Mouse (Mus musculus) left cerebral cortex, adult 8-10 months (tissue): ENCODE results near the gene Tmem239. TPM values are rescaled to one million over a fixed set of nuclear protein-coding genes. Genes with fewer than 3 reads are reported as not detected.

Source experiments
- DNase-seq, 2 experiments: peaks; one replicate each; pipeline ENCODE4 v3.0.0; 2022; ENCODE audit warnings: low spot score in 2 of 2
- total RNA-seq, 4 experiments: library from RNA; stranded (reverse); gene quantifications; 2 replicates each; pipeline ENCODE4 v1.2.4; 2022

Gene Tmem239
- total RNA-seq, 4 experiments from 2014 or later = not detected

DNA sequence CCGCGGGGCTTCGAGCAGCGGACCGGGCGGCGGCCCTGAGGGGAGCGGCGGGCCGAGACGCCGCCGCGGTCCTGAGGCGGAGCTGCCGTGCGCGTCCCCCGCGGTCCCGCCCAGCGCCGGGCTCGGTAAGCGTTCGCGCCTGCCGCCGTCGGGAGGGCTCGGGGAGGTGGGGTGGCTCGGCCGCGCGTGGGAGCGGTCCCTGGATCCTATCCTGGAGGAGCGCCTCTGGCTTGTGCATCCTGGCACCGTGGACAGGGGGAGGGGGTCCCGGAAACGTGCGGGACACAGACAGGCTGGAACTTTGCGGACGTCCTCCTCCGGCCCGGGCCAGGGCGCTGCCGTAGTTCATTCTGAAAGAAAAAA is 44.1 kb downstream of the Tmem239 start:
- DNase-seq = peak; percentile 58 to 72

DNA sequence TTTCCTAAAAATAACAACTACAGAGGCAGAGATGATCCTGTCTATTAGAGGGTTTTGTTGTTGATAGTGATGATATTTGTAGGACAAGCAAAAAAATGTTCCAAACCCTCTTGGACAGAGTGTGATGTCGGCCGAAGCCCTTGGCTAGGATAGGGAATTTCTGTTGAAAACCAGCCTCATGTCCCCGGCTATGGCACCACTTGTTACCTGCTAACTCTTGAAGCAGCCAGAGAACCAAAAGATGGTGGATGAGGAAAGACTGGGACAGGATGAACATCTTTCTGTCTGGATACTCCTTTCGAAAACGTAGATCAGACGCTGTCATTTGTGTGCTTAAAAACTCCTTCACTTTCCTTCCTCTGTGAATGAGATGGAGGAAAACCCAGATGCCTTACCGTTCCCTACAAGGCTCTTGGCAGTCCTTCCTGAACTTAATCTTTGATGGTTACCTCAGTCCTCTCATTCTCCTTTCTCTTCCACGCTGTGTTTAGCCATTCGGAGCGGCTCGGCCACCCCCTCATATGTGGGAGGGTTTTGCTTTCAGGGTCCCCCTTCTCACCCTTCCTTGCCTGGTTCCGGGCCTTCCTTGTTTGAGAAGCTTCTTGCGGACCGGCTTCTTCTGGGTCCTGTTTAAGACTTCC is 44.9 kb downstream of the Tmem239 start:
- no peak for DNase-seq

DNA sequence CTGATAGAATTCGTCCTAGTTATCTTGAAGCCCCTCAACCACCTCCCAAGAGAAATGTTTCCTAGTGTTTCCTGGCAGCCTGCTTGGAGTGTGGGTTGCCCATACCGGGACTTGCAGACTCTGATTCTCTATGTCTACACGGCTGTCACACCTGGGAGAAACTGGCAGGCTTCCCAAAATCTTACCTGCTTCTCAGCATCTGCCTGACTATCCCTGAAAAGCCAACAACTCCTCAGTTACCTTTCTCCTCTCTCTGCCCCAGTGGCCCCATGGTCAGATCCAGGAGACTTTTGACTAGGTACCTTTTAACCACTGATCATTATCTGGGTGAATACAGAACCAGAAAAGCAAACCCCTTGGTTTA is 45.4 kb downstream of the Tmem239 start:
- DNase-seq = no peak

DNA sequence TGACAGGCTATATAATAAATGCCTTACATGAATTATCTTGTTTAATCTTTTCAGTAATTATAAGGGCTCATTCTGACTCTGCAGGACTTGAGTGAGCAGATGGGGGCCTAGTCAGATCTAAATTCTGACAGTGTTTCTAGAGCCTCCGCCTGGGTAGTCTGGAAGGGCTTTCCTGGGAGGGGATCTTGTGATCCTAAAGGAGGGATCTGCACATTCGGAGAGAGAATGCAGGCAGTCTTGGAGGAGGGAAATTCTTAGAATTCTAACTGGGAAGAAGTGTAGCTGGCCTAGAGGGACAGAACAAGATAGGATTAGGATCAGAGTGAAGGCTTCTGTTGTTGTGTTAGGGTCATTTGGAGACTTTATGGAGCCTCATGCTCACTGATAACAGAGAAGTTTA is 46.0 kb downstream of the Tmem239 start:
- DNase-seq = no peak

DNA sequence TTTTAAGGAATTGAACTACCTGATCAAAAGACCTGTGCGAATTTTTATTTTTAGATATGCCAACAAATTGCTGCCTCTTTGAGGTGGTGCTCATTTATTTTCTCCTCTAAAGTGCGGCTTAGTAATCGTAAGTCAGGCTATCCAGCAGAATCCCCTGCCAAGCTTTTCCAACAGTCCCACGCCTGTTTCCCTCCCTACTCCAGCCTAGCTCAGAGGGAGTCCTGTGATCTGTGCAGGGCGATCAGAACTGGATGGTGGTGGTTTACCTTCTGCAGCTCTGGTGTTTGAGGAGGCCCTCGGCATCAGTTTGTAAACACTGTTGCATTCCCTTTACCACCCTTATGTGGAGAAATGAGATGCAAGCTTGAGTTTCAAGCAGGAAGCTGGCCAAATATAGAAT is 47.1 kb downstream of the Tmem239 start:
- no peak for DNase-seq

DNA sequence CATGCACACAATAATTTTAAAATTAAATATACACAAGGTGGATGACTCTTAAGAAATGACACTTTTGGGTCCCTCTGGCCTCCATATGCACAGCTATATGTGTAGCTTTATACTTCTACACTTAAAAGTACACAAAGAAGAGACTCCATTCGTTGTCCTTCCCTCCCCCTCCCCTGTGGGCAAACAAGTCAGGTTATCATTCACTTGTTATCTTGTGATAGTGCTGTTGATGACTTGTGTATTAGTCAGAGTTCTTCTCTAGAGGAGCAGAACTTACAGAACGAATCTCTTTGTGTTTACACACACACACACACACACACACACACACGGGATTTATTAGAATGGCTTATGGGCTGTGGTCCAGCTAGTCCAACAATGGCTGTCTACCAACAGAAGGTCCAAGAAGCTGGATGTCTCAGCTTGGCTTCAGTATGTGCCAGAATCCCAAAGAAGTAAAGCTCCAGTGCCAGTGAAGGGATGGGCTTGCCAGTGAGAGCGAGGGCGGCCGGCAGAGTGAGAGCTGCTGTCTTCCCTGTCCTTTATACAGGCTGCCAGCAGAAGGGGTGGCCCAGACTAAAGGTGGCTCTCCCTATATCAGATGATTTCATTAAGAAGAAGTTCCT is 48.6 kb downstream of the Tmem239 start:
- no peak for DNase-seq

Other genes with a start within 250 kb of the Tmem239 start
- gene Snrpb, start 227.1 kb upstream of the Tmem239 start, total RNA-seq = 100 to 1,000 TPM; 100 to 112 (median 102) TPM
- gene Tmc2, start 211.3 kb upstream of the Tmem239 start, total RNA-seq = not detected
- 100 to 1,000 TPM; 110 to 128 (median 116) TPM for gene Nop56, start 132.0 kb upstream of the Tmem239 start, total RNA-seq
- gene Idh3b, start 121.9 kb upstream of the Tmem239 start, total RNA-seq = 100 to 1,000 TPM; 288 to 312 (median 295) TPM
- gene Ebf4, start 111.3 kb upstream of the Tmem239 start, total RNA-seq = 1 to 10 TPM; 7.7 to 9.1 (median 8.5) TPM
- 1 to 10 TPM; 6.9 to 9.2 (median 7.9) TPM for gene Cpxm1, start 8.9 kb upstream of the Tmem239 start, total RNA-seq
- gene Gm28372, start 1.2 kb upstream of the Tmem239 start, total RNA-seq = not detected
- not detected for gene 1700020A23Rik, start 1.2 kb upstream of the Tmem239 start, total RNA-seq
- 10 to 100 TPM; 67.2 to 90.4 (median 76.7) TPM for gene Vps16, start 17.9 kb downstream of the Tmem239 start, total RNA-seq
- gene Pced1a, start 18.2 kb downstream of the Tmem239 start, total RNA-seq = 10 to 100 TPM; 23.1 to 29.9 (median 24.1) TPM
- 100 to 1,000 TPM; 217 to 237 (median 225) TPM for gene Ptpra, start 43.8 kb downstream of the Tmem239 start, total RNA-seq
- gene Mrps26, start 157.3 kb downstream of the Tmem239 start, total RNA-seq = 10 to 100 TPM; 70.7 to 79.2 (median 72.7) TPM
- gene Oxt, start 169.7 kb downstream of the Tmem239 start, total RNA-seq = 1 to 10 TPM in 3 of 4 experiments, under 1 TPM in 1; 0.78 to 8.8 (median 2.9) TPM
- 10 to 100 TPM in 2 of 4 experiments, 1 to 10 TPM in 2; 5.0 to 23.8 (median 11.3) TPM for gene Avp, start 176.1 kb downstream of the Tmem239 start, total RNA-seq
- gene Fastkd5, start 223.5 kb downstream of the Tmem239 start, total RNA-seq = 1 to 10 TPM; 6.5 to 9.2 (median 7.3) TPM
- gene Ubox5, start 223.6 kb downstream of the Tmem239 start, total RNA-seq = 10 to 100 TPM; 11.7 to 14.7 (median 12.5) TPM
- 100 to 1,000 TPM; 186 to 214 (median 199) TPM for gene Lzts3, start 236.3 kb downstream of the Tmem239 start, total RNA-seq